ENCODE assay signal across 19 mouse cellular contexts in the genomic region with DNA sequence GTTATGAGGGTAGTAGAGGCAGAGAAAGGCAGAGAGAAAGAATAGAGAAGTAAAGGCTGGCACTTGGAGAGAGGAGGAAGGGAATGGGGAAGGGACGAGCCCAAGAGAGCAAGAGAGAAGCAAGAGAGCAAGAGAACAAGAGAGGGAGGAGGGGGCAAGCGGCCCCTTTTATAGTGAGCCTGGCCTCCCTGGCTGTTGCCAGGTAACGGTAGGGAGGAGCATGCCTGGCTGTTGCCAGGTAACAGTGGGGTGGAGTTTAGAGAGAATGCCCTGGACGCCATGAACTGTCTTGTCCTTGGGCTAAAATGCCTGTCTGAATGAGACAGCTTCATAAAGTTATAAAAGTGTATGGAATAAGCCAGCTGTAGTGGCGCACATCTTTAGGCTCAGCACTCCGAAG. TPM values are rescaled to one million over a fixed set of nuclear protein-coding genes. Genes with fewer than 3 reads are reported as not detected.
DNase-seq lines count a peak whose midpoint lies in the region; ATAC-seq lines count a peak whose summit lies in the region.
"Had no signal": no experiment of that assay in that cellular context is flagged by ENCODE, and none has a peak within 500 bp of the region (broad histone marks: within the 10 kb centered on the region; RNA-seq: fewer than 3 reads in every experiment).

No protein-coding gene starts in this region.

- WGBS in midbrain, embryonic 10.5 days = 40% methylated on average over 6 of the region's 6 CpGs
- WGBS in neural tube, embryonic 14.5 days = 37% methylated on average over 6 of the region's 6 CpGs

- peak; percentile 60; the same call in 1 of the 2 replicates for ATAC-seq in neural tube, embryonic 14.5 days (ENCODE audit: low read depth)
- no peak for ATAC-seq in inflammation-experienced regulatory T-cells, adult 6 months
- ATAC-seq: CD4-positive, CD25-positive, alpha-beta regulatory T cell, adult 4 months; liver, embryonic 12.5 days had no signal

- no peak overlapping the region for H3K27ac ChIP-seq in midbrain, embryonic 10.5 days (replicated peaks)
- no peak overlapping the region for H3K27ac ChIP-seq in neural tube, embryonic 14.5 days (ENCODE audit: low read depth, low read length)
- H3K27ac ChIP-seq: embryonic facial prominence, embryonic 12.5 days; heart, embryonic 13.5 days; liver, embryonic 12.5 days; stomach, embryonic 15.5 days had no signal

- peaks cover 11% of the 10 kb centered on the region; the same call in 1 of the 2 replicates for H3K9me3 ChIP-seq in midbrain, embryonic 10.5 days (replicated peaks)
- no peaks in the 10 kb centered on the region for H3K9me3 ChIP-seq in neural tube, embryonic 14.5 days (ENCODE audit: control insufficient read depth, low read length)
- H3K9me3 ChIP-seq: embryonic facial prominence, embryonic 12.5 days; liver, embryonic 12.5 days; stomach, embryonic 15.5 days had no signal

- H3K27me3 ChIP-seq in midbrain, embryonic 10.5 days (ENCODE audit: low read depth, poor library complexity, severe bottlenecking) = peaks cover 68% of the 10 kb centered on the region
- H3K27me3 ChIP-seq in neural tube, embryonic 14.5 days (ENCODE audit: control insufficient read depth, insufficient read depth, low read length) = no peaks in the 10 kb centered on the region
- H3K27me3 ChIP-seq: embryonic facial prominence, embryonic 12.5 days; liver, embryonic 12.5 days; stomach, embryonic 15.5 days had no signal

- H3K4me2 ChIP-seq in neural tube, embryonic 14.5 days (ENCODE audit: low read depth, low read length) = no peak overlapping the region
- H3K4me2 ChIP-seq: embryonic facial prominence, embryonic 12.5 days; heart, embryonic 13.5 days; liver, embryonic 12.5 days; stomach, embryonic 15.5 days had no signal

- peak; percentile 55 for DNase-seq in retina, postnatal 1 day
- no peak for DNase-seq in retina, embryonic 14.5 days (ENCODE audit: low spot score)
- peak; percentile 53 for DNase-seq in embryo, embryonic 9.5 days (ENCODE audit: extremely low spot score)
- DNase-seq in midbrain, embryonic 10.5 days (ENCODE audit: low spot score) = peak; percentile 64
- no peak for DNase-seq in gastrocnemius, postnatal 4 days (ENCODE audit: low spot score in 2 of 2)
- DNase-seq: adrenal gland, adult 2 months; cerebellum, adult 9-11 months; kidney, postnatal 10 days; layer of hippocampus, adult 9-11 months; left cerebral cortex, postnatal 4 days; lung, postnatal 10 days; thymus, postnatal 25 days had no signal

- H3K36me3 ChIP-seq in midbrain, embryonic 10.5 days = no peaks in the 10 kb centered on the region
- no peaks in the 10 kb centered on the region for H3K36me3 ChIP-seq in neural tube, embryonic 14.5 days (ENCODE audit: control insufficient read depth, insufficient read depth, low read length)
- H3K36me3 ChIP-seq: embryonic facial prominence, embryonic 12.5 days; heart, embryonic 13.5 days; liver, embryonic 12.5 days; stomach, embryonic 15.5 days had no signal

- H3K9ac ChIP-seq in neural tube, embryonic 14.5 days (replicated peaks; ENCODE audit: low read depth, low read length) = no peak overlapping the region
- H3K9ac ChIP-seq: embryonic facial prominence, embryonic 12.5 days; heart, embryonic 13.5 days; liver, embryonic 12.5 days; stomach, embryonic 15.5 days had no signal

- H3K4me3 ChIP-seq in midbrain, embryonic 10.5 days = no peak overlapping the region
- no peak overlapping the region for H3K4me3 ChIP-seq in neural tube, embryonic 14.5 days (ENCODE audit: low read depth, low read length)
- H3K4me3 ChIP-seq: embryonic facial prominence, embryonic 12.5 days; heart, embryonic 13.5 days; liver, embryonic 12.5 days; stomach, embryonic 15.5 days had no signal

- H3K4me1 ChIP-seq in midbrain, embryonic 10.5 days = peaks cover 43% of the 10 kb centered on the region
- H3K4me1 ChIP-seq in neural tube, embryonic 14.5 days (ENCODE audit: control insufficient read depth, insufficient read depth, low read length) = no peaks in the 10 kb centered on the region
- H3K4me1 ChIP-seq: embryonic facial prominence, embryonic 12.5 days; liver, embryonic 12.5 days; stomach, embryonic 15.5 days had no signal

RNA-seq across cellular contexts. Expression of gene Trio, which starts 34.8 kb away (rescaled TPM):
- polyA plus RNA-seq in midbrain, embryonic 10.5 days (2016; fragmentation: Nextera tagmentation; extraction: Ambion mirVana) = 19.0 and 24.6 TPM in 2 replicates
- 65.1 and 73.4 TPM in 2 replicates for polyA plus RNA-seq in neural tube, embryonic 14.5 days (2014; fragmentation: Nextera tagmentation; extraction: Ambion mirVana)
- polyA plus RNA-seq in inflammation-experienced regulatory T-cells, adult 6 months (2017; shearing (Covaris generic)) = 1 to 10 TPM; 3.1 to 9.4 (median 9.0) TPM
- total RNA-seq in gastrocnemius, postnatal 4 days (2021) = 100 to 1,000 TPM; 159 to 162 TPM

Comparison
In these comparisons a context has a peak if more than half of its experiments do, and no peak if none do; other contexts are left out.
1. DNase-seq: peak in retina, postnatal 1 day (single experiment), embryo, embryonic 9.5 days (single experiment) and midbrain, embryonic 10.5 days (single experiment); none in retina, embryonic 14.5 days (single experiment) and gastrocnemius, postnatal 4 days (0 of 2).